Mouse (Mus musculus): ENCODE measurements around the gene Mllt1. TPM values are rescaled to one million over a fixed set of nuclear protein-coding genes. Genes with fewer than 3 reads are reported as not detected.

Gene Mllt1
- total RNA-seq (2014; rRNA removed) (136 and 145 TPM in 2 replicates), polyA plus RNA-seq (2015; fragmentation: Nextera tagmentation; extraction: Ambion mirVana) (60.2 and 63.5 TPM in 2 replicates)

DNA sequence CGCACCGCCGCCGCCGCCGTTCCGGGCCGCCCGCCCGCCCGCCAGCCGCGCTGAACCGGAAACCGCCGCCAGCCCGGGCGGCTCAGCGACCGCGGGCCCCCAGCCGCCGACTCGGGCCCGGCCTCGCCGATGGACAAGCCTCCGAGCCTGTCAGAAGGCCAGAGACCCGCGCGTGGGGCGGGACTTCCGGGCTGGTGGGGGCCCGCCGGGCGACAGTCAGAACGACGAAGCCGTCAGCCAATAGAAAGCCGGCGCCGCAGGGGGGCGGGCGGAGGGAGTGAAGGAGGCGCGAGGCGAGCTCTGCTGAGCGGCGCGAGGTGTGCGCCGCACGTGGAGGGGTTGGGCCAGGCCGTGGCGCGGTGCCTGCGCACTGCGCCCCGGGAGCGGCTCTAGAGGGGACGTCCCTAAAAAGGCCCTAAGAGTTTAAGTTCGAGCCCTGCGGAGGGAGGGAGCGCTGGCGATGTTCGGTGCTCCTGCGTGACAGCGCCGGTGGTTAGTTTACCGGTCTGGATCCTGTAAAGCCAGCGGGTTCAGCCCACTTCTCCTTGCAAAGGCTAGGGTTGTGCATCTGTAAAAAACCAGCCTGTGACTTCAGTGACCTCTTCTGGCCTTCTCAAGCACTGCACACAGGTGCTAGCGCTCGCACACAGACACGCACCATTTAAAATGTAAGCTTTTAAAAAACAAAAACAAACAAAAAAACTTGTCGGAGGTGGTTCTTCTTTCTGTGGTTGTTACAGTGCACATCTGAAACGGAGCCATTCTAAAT is at the start of gene Mllt1:
Gene Mllt1, minus strand, starts transcription at position 53 of the 769 bp plus-strand sequence.
- DNase-seq (ENCODE audit: low spot score) (peak; percentile 99), ATAC-seq (ENCODE audit: low FRiP score) (peak; percentile 98)
- Histone ChIP-seq H3K9ac (replicated peaks; ENCODE audit: low read length, poor library complexity, severe bottlenecking) (peak within 1 kb of the TSS; percentile 94), H3K27ac (ENCODE audit: low read depth, low read length) (peak within 1 kb of the TSS; percentile 86), H3K9me3 (ENCODE audit: low read length) (no peaks in the 10 kb centered on the region), H3K36me3 (ENCODE audit: insufficient read depth, low read length) (no peaks in the 10 kb centered on the region), H3K4me3 (ENCODE audit: low read depth, low read length) (peak within 1 kb of the TSS; percentile 92), H3K4me2 (ENCODE audit: low read depth, low read length, poor library complexity, severe bottlenecking) (peak within 1 kb of the TSS; percentile 86), H3K27me3 (ENCODE audit: insufficient read depth, low read length) (no peaks in the 10 kb centered on the region), H3K4me1 (ENCODE audit: insufficient read depth, low read length) (peaks cover 19% of the 10 kb centered on the region)
- WGBS, result 4% methylated on average over 47 of the region's 76 CpGs
- peak; percentile 73 for TF ChIP-seq CTCF (IDR thresholded peaks at IDR 0.05)

DNA sequence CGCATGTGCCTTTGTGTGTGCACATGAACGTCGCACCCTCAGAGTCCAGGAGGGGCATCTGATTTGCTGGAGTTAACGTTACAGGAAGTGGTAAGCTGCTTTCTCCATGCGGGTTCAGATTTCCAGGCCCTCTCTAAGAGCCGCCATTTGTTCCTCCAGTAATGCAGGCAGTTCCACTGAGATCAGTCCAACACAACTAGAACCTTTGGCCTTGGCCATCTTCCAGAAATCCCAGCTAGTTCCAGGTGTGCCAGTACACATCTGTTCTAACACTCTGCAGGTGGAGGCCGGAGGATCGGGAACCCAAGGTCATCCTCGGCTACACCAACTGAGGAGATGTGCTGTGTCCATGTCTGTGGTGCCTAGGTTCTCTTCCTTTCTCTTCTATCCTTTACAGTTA is 49.7 kb upstream of the Mllt1 start:
- no peak for DNase-seq (ENCODE audit: low spot score)
- 87% methylated on average over 9 of the region's 9 CpGs for WGBS
- no peak for TF ChIP-seq CTCF (IDR thresholded peaks at IDR 0.05)
- H3K36me3 ChIP-seq (ENCODE audit: insufficient read depth, low read length), result no peaks in the 10 kb centered on the region
- no peak overlapping the region for H3K27ac ChIP-seq (ENCODE audit: low read depth, low read length)
- no peaks in the 10 kb centered on the region for H3K4me1 ChIP-seq (ENCODE audit: insufficient read depth, low read length)
- H3K9me3 ChIP-seq (ENCODE audit: low read length), result no peaks in the 10 kb centered on the region
- no peak overlapping the region for H3K4me2 ChIP-seq (ENCODE audit: low read depth, low read length, poor library complexity, severe bottlenecking)
- H3K9ac ChIP-seq (replicated peaks; ENCODE audit: low read length, poor library complexity, severe bottlenecking), result no peak overlapping the region
- no peaks in the 10 kb centered on the region for H3K27me3 ChIP-seq (ENCODE audit: insufficient read depth, low read length)
- no peak overlapping the region for H3K4me3 ChIP-seq (ENCODE audit: low read depth, low read length)
- ATAC-seq (ENCODE audit: low FRiP score), result no peak

DNA sequence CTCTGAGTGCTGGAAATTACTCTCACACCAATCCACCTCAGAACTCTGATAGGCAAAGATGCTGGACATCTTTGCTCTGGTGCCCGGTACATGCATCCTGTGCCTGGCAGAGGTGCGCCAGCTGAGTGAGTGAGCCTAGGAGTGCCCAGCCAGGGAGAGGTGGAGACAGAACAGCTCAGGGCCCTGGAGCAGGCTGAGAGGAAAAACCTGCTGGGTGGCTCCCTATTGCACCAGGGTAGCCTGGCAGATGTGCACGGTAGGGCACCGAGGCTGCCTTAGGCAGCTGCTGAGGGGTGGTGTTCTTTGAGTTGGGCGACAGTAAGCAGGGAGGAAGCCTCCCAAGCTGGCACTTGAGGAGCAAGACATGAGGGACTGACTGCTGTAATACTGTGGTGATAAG is 46.8 kb upstream of the Mllt1 start, which contains the start of gene Acer1:
Gene Acer1, minus strand, starts transcription at position 114 of the 400 bp plus-strand sequence.
- Histone ChIP-seq H3K9me3 (ENCODE audit: low read length) (no peaks in the 10 kb centered on the region), H3K4me3 (ENCODE audit: low read depth, low read length) (no peak within 1 kb of the TSS), H3K4me2 (ENCODE audit: low read depth, low read length, poor library complexity, severe bottlenecking) (no peak within 1 kb of the TSS), H3K9ac (replicated peaks; ENCODE audit: low read length, poor library complexity, severe bottlenecking) (no peak within 1 kb of the TSS), H3K27ac (ENCODE audit: low read depth, low read length) (no peak within 1 kb of the TSS), H3K36me3 (ENCODE audit: insufficient read depth, low read length) (no peaks in the 10 kb centered on the region), H3K4me1 (ENCODE audit: insufficient read depth, low read length) (no peaks in the 10 kb centered on the region), H3K27me3 (ENCODE audit: insufficient read depth, low read length) (no peaks in the 10 kb centered on the region)
- no peak for ATAC-seq (ENCODE audit: low FRiP score)
- 73% methylated on average over 5 of the region's 5 CpGs for WGBS
- TF ChIP-seq CTCF (IDR thresholded peaks at IDR 0.05), result no peak
- no peak for DNase-seq (ENCODE audit: low spot score)

DNA sequence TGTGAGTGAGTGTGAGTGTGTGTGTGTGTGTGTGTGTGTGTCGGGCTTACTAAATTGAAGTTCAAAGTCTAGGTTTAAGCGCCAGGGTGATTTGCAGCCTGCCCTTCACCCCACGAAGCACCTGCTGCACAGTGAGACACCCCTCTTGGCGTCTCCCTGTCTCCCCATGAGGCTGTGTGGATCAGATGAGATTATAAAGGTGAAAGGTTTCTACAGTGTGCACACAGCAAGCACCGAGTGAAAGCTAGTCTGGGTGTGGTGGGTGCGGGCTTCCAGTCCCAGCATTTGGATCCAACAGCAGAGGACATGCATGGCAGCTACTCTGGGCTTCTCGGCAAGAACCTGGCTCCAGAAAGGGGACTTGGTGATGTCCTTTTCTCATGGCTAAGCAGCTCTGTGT is 45.8 kb upstream of the Mllt1 start:
- ATAC-seq (ENCODE audit: low FRiP score) (no peak), DNase-seq (ENCODE audit: low spot score) (no peak)
- 77% methylated on average over 7 of the region's 7 CpGs for WGBS
- H3K27me3 ChIP-seq (ENCODE audit: insufficient read depth, low read length), result no peaks in the 10 kb centered on the region
- H3K4me1 ChIP-seq (ENCODE audit: insufficient read depth, low read length), result no peaks in the 10 kb centered on the region
- H3K9me3 ChIP-seq (ENCODE audit: low read length), result no peaks in the 10 kb centered on the region
- no peaks in the 10 kb centered on the region for H3K36me3 ChIP-seq (ENCODE audit: insufficient read depth, low read length)
- H3K4me3 ChIP-seq (ENCODE audit: low read depth, low read length), result no peak overlapping the region
- TF ChIP-seq CTCF (IDR thresholded peaks at IDR 0.05), result no peak
- H3K9ac ChIP-seq (replicated peaks; ENCODE audit: low read length, poor library complexity, severe bottlenecking), result no peak overlapping the region
- no peak overlapping the region for H3K27ac ChIP-seq (ENCODE audit: low read depth, low read length)
- no peak overlapping the region for H3K4me2 ChIP-seq (ENCODE audit: low read depth, low read length, poor library complexity, severe bottlenecking)

DNA sequence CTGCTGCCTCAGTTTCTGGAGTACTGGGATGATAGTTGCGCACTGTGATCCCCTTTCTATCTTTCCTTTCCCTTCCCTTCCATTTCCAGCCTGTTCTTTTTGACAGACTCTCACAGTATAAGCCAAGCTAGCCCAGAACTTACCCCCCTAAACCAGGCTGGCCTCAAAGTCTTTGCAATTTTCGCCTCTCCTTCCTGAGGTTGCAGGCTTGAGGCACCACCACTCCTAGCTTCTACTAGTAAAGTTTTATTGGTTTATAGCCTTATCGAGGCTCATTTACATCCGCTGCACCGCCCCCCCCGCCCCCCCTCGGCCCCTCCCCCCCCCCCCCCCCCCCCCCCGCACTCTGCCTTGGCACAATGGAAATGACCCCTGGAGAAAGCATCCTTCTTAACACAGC is 44.3 kb upstream of the Mllt1 start:
- Histone ChIP-seq H3K9me3 (ENCODE audit: low read length) (no peaks in the 10 kb centered on the region), H3K27me3 (ENCODE audit: insufficient read depth, low read length) (no peaks in the 10 kb centered on the region), H3K9ac (replicated peaks; ENCODE audit: low read length, poor library complexity, severe bottlenecking) (no peak overlapping the region), H3K4me3 (ENCODE audit: low read depth, low read length) (no peak overlapping the region), H3K36me3 (ENCODE audit: insufficient read depth, low read length) (no peaks in the 10 kb centered on the region), H3K27ac (ENCODE audit: low read depth, low read length) (no peak overlapping the region), H3K4me2 (ENCODE audit: low read depth, low read length, poor library complexity, severe bottlenecking) (no peak overlapping the region), H3K4me1 (ENCODE audit: insufficient read depth, low read length) (no peaks in the 10 kb centered on the region)
- DNase-seq (ENCODE audit: low spot score) (no peak), ATAC-seq (ENCODE audit: low FRiP score) (no peak)
- TF ChIP-seq CTCF (IDR thresholded peaks at IDR 0.05), result no peak
- 40% methylated on average over 7 of the region's 8 CpGs for WGBS
